Mouse (Mus musculus) urinary bladder, postnatal 4 days (tissue): ENCODE data around the gene Grm2.

Experiments
- DNase-seq, 2 experiments: peaks; one replicate each; pipeline ENCODE4 v3.0.0; 2021 to 2022; ENCODE audit warnings: low spot score in 2 of 2

Gene Grm2

GRCm38 (mm10) chr9:106655884-106656720 is at the start of gene Grm2:
Gene Grm2, minus strand, starts transcription at chr9:106656082.
- peak; percentile 53 to 77 for DNase-seq

DNA sequence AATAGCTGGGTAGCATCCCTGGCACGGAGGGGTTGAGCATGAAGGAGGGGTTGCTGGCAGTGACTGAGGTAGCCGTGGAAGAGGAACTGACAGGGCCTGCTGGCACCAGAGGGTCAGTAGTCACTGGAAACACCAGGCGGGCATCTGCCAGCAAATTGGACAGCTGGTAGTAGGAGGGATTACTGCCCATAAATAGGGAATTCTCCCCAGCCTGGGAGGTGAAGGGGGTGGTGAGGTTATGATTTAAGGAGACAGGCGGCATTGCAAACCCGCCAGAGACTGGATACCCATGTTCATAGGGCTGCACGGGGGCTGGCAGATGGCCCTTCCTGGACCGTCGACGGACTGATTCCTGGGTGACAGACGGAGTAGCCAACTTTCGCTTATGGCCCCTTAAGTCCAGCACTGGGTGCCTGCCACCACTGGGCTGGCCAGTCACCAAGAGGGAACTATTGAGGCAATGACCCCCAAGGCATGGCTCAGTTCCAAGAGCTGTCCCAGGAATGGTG is 37.1 kb upstream of the Grm2 start:
- DNase-seq, result no peak

DNA sequence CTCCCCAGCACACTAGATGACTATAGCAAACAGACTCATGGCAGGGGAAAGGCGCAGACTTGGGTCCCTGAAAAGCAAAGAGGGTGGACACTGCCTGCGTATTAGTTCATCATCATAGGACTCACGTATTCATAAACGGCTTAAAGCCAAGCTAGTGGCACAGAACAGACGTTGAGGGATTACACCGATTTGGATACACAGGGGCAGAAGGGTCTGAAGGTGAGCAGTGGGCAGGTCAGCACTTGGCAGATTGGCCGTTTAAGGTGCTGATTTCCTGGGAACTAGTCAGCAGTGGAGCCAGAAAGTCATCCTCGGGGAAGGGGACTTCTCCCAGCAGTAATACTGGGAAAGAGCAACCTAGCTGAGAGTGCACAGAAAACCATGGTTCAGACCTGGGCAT is 33.0 kb upstream of the Grm2 start:
- no peak for DNase-seq

GRCm38 (mm10) chr9:106686983-106687650 is 31.2 kb upstream of the Grm2 start:
- DNase-seq, result peak; percentile 54 to 72

DNA sequence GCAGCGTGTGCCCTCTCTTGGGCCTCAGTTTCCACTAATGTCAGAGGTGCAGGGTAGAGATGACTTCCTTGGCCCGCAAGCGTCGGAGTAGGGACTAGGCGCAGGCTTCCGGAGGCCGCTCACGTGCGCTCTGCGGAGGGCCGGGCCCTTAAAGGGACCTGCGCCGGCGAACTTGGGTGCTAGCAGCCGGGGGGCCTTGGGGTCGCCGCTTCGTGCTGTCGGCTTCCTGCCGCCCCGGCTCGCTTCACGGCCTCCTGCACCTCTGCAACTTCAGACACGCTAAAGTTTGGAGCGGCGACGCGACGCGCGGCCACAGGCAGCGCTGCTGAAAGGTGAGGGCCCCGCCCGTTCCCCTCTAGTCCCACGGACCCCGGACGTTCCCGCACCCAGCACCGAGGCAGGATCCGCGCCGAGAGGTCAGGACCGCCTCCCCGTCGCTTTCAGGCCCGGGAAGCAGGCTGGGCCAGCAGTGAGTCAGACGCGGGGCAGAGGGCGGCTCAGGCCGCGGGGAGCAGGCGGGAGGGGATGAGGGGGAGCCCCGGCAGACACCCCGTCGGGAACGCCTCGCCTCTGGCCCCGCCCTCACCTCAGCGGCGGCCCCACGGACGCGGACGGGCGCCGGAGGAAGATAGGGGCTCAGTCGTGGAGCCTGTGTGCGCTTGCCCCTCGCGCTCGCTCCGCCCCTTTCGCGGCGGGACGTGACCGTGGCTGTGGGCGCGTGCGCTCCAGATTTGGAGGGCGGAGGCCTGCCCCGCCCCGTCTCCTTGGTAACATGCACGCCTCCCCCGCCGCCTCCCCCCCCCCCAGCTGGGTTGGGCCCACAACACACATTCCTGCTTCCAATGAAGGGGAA is 29.6 kb upstream of the Grm2 start, which contains the start of gene Tex264:
Gene Tex264 (minus strand): TSS at position 679 of the 853 bp plus-strand sequence.
- peak; percentile 83 for DNase-seq

DNA sequence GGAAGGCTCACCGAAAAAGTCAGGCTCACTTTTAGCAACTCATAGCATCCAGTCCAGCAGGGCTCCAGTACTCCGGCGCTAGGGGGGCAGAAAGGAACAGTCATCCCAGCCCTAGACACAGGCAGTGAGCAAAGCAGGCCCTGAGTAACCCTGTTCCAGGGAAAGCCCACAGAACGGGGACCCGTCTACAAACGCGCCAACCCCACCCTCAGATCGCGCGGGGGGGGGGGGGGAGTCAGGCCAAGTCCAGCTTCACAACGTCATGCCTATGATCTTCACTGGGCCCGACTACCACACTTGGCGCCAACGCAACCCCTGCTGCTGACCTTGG is 29.0 kb upstream of the Grm2 start:
- no peak for DNase-seq

DNA sequence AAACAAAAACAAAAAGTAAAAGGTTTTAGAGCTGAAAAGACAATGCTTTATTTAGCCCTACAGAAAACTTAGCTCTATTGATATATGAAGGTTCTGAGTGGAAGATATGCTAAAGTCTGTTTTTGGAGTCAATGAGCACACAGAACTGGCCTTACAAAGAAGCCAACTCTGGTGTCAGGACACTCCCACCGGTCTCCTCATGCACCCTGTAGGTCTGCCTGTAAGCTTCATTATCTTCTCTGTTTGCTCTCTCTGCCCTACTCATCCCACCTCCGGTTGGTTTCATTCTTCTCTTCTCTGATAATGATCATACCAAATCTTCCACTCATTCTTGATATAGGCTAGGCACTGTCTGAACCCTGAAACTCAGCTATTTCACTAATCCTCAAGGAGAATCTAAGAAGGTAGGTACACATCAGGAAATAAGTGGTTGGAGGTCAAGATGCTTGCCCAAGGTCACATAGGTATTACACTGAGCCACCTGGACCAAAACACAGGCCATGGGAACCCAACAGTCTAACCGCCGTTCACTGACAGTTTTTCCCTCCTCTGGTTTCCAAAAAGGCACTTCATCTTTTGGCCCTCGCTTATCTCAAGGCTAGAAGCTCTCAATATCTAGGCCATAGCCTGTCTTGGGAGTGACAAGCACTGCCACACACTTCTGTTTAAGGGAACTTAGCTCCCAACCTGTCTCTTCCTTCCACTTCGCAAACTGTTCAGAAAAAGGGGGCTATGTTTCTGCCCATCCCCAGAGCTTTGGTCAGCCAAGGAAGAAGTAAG is 28.4 kb upstream of the Grm2 start:
- no peak for DNase-seq

DNA sequence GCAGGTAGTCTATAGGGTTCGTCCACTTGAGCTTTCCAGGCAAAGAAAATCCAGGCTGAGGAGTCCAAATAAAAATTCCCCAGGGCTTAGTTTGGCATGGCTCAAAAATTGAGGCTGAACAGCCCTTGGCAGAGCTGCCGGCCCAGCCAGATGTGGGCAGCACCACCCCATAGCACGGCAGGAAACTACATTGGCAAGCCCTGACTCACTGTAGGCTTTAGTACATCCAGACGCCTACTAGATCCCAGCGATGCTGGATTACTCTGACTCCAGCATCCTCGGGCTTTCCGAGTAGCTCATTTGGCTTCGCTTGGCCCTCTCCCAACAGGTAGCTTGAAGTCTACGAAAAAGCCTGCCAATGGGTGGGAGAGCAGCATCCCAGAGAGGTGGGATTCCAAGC is 25.1 kb upstream of the Grm2 start:
- DNase-seq, result no peak

- no peak for DNase-seq
These were observed 22.4 kb upstream of the Grm2 start for GRCm38 (mm10) chr9:106678242-106678641.

- no peak for DNase-seq
These were observed 21.8 kb upstream of the Grm2 start for GRCm38 (mm10) chr9:106677702-106678101.

DNA sequence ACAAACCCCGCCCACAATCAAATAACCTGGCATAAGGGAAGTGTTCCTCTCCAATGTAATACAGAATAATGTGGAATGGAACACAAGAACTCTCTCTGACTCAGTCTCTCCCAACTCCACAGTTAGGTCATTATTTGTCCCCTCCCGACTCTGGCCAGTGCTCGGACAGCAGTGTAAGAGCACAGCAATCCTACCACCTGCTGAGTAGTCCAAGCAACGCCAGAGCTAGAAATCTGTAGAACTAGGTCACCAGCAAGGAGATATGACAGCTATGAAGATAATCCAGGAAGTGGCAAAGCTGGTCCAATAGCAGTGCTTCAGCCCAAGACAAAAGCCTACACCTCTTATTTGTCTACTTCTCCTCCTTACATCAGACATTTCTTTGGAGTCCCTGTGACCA is 20.7 kb upstream of the Grm2 start:
- no peak for DNase-seq

DNA sequence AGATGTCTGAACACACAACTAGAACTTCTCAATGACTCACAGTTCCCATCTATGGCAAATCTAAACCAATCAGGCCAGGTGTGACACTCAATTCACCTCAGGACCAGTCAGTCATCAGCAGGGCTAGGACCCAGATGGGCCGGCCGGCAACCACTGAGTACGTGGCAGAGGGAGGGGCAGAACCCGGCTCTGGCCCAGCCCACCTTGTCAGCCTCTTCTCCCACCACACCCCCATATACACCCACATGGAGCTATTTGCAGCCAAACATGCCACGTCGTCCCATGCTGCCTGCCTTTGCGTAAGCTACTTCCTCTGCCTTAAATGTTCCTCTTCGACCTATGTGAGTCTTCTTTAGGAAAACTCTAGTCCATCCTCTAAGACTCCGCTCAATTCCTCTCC is 20.1 kb upstream of the Grm2 start:
- DNase-seq, result no peak

GRCm38 (mm10) chr9:106675480-106675879 is 19.6 kb upstream of the Grm2 start:
- peak; percentile 57 to 80 for DNase-seq

DNA sequence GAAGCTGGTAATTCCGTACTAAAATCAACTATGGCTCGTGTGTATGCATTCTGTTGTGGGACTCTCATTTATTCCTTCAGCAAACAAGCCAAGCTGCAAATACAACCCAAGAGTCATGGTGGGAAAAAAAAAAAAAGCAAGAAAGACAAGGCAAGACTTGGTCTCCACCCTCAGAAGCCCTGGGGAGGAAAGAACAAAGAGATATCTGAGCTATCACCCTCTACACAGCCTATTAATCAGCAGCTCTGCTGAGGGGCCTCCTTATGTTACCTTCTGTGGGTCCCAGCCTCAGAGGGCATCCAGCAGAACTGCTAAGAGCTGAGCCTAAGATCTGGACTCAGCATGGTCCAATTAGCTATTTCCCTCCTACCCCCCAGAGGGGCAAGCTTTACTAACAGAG is 18.0 kb upstream of the Grm2 start:
- DNase-seq, result no peak

DNA sequence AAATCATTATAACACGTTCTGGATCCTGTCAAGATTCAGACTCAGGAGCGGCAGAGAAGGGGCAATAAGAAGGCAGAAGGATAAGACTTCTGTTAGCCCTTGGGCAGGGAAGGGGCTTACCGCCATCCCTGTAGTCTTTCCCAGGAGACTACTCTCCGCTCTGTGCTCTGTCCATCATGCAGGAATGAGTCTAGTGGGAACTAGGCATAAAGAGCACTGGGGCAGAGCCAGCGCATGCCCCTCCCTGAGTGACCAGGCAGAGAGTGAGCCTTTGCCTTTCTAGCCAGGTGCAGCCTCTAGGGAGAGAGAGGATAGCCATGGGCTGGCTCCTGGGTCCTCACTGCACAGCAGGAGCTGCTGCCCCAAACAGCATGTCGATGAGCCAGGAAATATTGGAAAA is 9.0 kb upstream of the Grm2 start:
- DNase-seq, result no peak

GRCm38 (mm10) chr9:106664433-106664832 is 8.6 kb upstream of the Grm2 start:
- DNase-seq, result no peak

DNA sequence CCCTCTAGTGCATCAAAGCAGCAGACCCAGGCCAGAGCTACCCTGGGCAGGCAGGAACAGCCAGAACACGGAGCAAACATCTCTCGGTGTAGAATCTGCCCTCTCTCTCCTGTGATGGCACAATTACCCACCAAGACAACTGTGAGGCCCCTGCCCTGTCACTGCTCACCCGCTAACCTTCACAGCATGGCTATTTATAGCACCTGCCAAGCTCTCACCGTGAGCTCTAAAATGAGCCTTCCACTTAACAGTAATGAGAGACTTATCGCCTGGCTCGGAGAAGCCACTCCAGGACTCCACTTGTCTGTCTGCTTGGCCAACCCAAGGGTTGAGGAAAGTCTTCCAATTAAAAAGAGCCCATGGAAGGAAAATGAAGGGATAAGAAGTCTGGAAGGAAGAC is 7.3 kb upstream of the Grm2 start:
- no peak for DNase-seq

GRCm38 (mm10) chr9:106659935-106660334 is 4.1 kb upstream of the Grm2 start:
- no peak for DNase-seq

GRCm38 (mm10) chr9:106659441-106659840 is 3.6 kb upstream of the Grm2 start:
- DNase-seq, result no peak

GRCm38 (mm10) chr9:106657592-106657991 is 1.7 kb upstream of the Grm2 start:
- DNase-seq, result no peak

GRCm38 (mm10) chr9:106656820-106657219 is 938 bp upstream of the Grm2 start:
- no peak for DNase-seq
